Mouse (Mus musculus) spleen, postnatal 10 days (tissue): ENCODE measurements around the gene Arid5b.

ENCODE experiments used
- DNase-seq, 2 experiments: peaks; one replicate each; pipeline ENCODE4 v3.0.0; 2021 to 2022; ENCODE audit warnings: low spot score in 2 of 2

The Arid5b gene

GRCm38 (mm10) chr10:68269789-68270188 is 8.8 kb downstream of the Arid5b start:
- no peak for DNase-seq

- no peak for DNase-seq
These were observed 9.9 kb downstream of the Arid5b start for GRCm38 (mm10) chr10:68268629-68269028.

GRCm38 (mm10) chr10:68263969-68264688 is 14.4 kb downstream of the Arid5b start:
- no peak for DNase-seq

GRCm38 (mm10) chr10:68263296-68263968 is 15.1 kb downstream of the Arid5b start:
- no peak for DNase-seq

- no peak for DNase-seq
These were observed 18.9 kb downstream of the Arid5b start for GRCm38 (mm10) chr10:68259601-68260000.

GRCm38 (mm10) chr10:68257358-68258056 is 21.0 kb downstream of the Arid5b start:
- no peak for DNase-seq

- no peak for DNase-seq
These were observed 22.4 kb downstream of the Arid5b start for GRCm38 (mm10) chr10:68256134-68256533.

- DNase-seq, result no peak
These were observed 25.0 kb downstream of the Arid5b start for GRCm38 (mm10) chr10:68253452-68254117.

GRCm38 (mm10) chr10:68252650-68253049 is 25.9 kb downstream of the Arid5b start:
- no peak for DNase-seq

- peak; percentile 19 to 40 for DNase-seq
These were observed 29.2 kb downstream of the Arid5b start for GRCm38 (mm10) chr10:68249355-68249782.

GRCm38 (mm10) chr10:68248281-68249015 is 30.1 kb downstream of the Arid5b start:
- no peak for DNase-seq

GRCm38 (mm10) chr10:68247490-68248280 is 30.9 kb downstream of the Arid5b start:
- no peak for DNase-seq

- DNase-seq, result no peak
These were observed 31.8 kb downstream of the Arid5b start for GRCm38 (mm10) chr10:68246603-68247247.

GRCm38 (mm10) chr10:68240804-68241485 is 37.6 kb downstream of the Arid5b start:
- peak in 1 of 2 experiments; percentile 23 for DNase-seq

- no peak for DNase-seq
These were observed 38.3 kb downstream of the Arid5b start for GRCm38 (mm10) chr10:68240094-68240803.

GRCm38 (mm10) chr10:68239426-68240070 is 39.0 kb downstream of the Arid5b start:
- DNase-seq, result no peak

- DNase-seq, result no peak
These were observed 39.7 kb downstream of the Arid5b start for GRCm38 (mm10) chr10:68238707-68239425.

GRCm38 (mm10) chr10:68238182-68238581 is 40.4 kb downstream of the Arid5b start:
- no peak for DNase-seq
